Mouse (Mus musculus) megakaryocyte progenitor cell, adult 5-6 weeks (primary cell): ENCODE measurements around the gene Ttc16. TPM values are rescaled to one million over a fixed set of nuclear protein-coding genes. Genes with fewer than 3 reads are reported as not detected.

Experiments used
- ATAC-seq: replicated peaks from 2 replicates; pipeline ENCODE4 v1.8.0; 2016; ENCODE audit warnings: mild to moderate bottlenecking, moderate TSS enrichment, inconsistent platforms; ENCODE audit not compliant: poor library complexity
- total RNA-seq, 2 experiments: library from RNA; stranded (forward) in 1 of 2; stranded (reverse) in 1 of 2; fragments of 157-497, 149-512 nt in 1 of 2; fragments of 200-1000 nt in 1 of 2; gene quantifications; 2 replicates each; pipeline versions ENCODE4 v1.2.3 to v1.2.4; 2015 to 2017

Ttc16 gene
- total RNA-seq (2015) = 0.12 TPM in 1 of 2 replicates, not detected in the other
- total RNA-seq (2017) = 0.41 TPM in 1 of 2 replicates, not detected in the other

- ATAC-seq = peak; percentile 94
Observed at GRCm38 (mm10) chr2:32775359-32776074, at the start of gene Ttc16, which contains the start of gene Ptrh1. Ttc16 (minus strand) TSS chr2:32775633. Ptrh1 (plus strand) TSS chr2:32775786.

DNA sequence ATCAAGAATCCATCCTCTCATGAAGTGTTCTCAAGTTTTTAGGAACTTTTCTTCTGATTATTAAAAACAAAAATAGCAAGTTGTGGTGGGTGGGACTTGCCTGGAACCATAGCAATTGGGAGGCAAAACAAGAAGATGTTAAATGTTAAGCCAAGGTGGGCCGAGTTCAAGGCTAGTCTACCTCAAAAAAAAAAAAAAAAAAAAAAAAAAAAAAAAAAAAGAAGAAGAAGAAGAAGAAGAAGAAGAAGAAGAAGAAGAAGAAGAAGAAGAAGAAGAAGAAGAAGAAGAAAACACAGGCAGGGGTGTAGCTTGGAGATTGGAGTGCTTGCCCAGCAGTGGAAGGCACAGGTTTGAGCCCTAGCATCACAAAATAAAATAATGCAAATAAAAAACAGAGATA lies 49.3 kb upstream of the Ttc16 start:
- no peak for ATAC-seq

- no peak for ATAC-seq
Observed at GRCm38 (mm10) chr2:32824181-32824580, 48.7 kb upstream of the Ttc16 start.

GRCm38 (mm10) chr2:32823579-32824154 lies 48.2 kb upstream of the Ttc16 start:
- no peak for ATAC-seq

DNA sequence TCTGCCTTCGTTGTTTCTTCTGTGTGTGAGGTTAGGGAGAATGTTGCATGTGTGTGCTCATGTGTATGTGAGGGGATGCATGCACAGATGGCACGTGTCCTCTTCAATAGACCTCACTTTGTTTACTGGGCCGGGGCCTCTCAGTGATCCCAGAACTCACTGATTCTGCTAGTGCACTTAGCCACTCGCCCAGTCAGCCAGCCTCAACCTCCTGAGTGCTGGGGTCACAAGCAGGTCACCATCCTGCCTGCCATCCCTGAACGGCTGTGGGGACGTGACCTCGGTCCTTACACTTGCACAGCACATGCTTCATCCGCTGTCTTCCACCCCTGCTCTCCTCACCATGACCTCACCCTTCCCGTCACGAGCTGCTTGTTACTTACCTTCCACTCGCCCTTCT lies 47.7 kb upstream of the Ttc16 start:
- no peak for ATAC-seq

- no peak for ATAC-seq
Observed at GRCm38 (mm10) chr2:32822643-32823042, 47.2 kb upstream of the Ttc16 start.

DNA sequence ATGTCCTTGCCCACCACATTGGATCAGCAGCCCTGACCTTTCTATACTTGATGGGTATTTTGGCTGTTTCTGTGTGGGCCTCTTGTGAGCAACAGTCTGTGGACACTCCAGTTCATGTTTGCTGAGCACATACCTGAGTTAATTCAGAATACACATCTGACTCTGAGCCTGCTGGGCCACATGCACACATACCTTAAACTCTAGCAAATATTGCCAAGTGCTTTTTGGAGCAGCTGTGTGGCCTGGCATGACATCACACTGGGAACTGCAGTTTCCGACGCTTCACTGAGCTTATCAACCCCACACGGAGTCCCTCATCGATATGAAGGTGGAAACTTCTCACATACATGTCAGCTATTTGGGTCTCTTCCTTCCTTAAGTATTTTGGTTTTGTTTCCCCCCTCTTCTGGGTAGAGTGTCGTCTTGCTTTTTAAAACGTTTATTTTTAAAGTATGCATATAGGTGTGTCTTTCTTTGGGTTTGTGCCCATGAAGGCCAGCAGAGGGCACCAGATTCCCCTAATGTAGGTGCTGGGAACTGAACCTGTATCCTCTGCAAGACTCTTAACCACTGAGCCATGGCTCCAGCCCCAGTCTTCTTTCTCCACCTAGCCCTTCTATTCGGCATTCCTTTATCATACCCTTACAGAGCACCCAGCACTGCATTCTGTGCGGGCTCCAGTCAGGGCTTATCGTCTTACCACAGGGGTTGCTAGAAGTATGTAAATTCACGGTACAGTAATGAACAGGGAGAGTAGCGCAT lies 45.8 kb upstream of the Ttc16 start:
- ATAC-seq = peak; percentile 89

DNA sequence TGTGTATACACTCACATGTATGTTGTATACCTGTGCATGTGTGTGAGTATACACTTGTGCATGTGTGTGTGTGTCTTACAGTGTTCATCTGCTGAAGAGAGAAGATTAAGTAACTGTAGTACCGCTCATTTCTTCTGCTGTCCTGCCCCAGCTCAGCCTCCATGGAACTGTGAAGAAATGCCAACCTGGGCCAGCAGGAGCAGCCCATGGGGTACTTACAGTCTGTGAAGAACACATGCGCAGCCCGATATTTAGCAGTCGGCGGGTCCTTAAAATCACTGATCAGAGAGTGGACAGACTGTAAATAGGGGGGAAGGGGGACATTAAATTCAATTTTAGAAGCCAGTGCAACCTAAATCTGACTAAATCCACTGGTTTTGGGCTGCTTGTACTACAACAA lies 42.8 kb upstream of the Ttc16 start:
- ATAC-seq = no peak

DNA sequence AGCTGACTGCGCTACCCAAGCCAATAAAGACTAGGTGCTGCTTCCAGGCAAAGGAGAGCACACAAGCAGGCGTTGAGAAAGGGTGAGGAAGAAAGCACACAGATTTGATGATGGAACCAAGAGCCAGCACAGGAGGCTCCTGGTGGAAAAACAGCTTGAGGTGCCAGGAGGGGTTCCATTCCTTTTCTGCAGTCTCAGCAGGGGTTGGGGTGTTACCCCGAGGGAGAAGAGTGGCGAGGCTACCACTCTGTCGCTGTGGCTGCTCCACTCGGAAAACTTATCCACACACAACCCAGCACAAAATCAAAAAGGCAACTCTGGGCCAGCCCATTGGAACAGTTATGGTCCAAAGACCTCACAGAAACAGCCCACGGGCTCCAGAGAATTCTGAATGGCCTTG lies 42.2 kb upstream of the Ttc16 start:
- ATAC-seq = no peak

GRCm38 (mm10) chr2:32816946-32817581 lies 41.6 kb upstream of the Ttc16 start:
- ATAC-seq = no peak

DNA sequence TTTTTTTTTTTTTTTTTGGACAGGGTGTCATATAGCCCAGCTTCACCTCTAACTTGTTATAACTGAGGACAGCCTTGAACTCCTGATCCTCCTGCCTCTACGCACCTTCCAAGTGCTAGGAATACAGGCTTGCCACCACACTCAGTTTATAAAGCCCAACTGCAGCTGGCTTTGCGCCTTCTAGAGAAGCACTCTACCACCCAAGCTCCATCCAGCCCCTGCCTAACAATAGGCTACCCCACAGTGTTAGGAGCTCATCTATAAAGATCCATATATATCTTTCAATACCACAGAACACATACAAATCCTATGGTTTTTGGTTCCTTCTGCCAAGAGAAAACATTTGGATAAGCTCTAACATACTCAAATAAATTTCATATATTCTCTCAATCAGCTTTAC lies 41.1 kb upstream of the Ttc16 start:
- no peak for ATAC-seq

DNA sequence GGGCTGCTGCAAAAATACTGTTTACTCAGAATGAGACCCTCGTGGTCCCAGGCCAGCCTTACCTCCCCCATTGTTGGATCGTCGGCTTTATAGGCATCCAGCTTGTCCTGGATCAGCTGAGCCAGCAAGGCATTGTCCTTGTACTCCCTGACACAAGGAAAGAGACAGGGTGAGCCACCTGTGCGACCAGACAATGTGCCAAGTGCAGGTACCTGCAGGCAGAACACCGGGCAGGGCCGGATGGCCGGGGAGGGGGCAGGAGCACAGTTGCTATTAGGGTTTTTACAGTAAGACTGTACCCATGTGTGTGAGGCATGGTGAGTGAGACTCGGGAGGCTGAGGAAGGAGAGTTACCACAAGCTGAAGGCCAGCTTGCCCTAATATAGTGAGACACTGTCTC lies 36.5 kb upstream of the Ttc16 start:
- no peak for ATAC-seq

DNA sequence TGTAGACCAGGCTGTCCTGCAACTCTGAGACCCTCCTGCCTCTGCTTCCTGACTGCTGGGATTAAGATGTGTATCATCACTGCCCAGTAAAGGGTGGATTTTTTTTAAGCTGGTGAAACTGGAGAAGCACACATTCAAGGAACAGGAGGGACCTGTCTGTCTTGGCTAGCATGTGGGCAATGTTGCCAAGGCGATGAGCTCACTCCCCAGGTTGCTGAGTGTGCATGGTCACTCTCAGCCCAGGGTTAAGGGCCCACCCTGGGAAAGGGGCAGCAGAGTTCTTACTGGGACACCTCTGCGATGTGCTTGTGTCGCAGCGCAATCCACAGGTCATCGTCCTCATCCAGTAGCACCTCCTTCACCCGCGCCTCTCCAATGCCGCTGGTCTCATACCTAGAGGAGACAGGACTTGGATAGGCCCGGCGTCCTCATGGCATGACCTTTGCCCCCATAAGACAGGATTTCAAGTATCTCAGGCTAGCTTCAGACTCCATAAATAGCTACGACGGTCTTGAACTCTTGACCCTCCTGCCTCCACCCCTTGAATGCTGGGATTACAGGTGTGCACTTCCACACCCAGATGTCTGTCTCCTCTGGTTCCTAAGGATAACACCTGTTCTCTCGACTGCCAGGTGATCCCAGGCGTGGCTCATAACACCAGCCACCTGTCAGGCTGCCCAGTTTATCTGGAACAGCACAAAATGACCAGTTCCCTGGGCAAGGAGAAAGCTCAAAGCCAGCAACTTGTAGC lies 33.6 kb upstream of the Ttc16 start:
- ATAC-seq = no peak

GRCm38 (mm10) chr2:32798251-32798962 lies 23.0 kb upstream of the Ttc16 start:
- ATAC-seq = no peak

- ATAC-seq = no peak
Observed at GRCm38 (mm10) chr2:32795748-32796418, 20.4 kb upstream of the Ttc16 start.

GRCm38 (mm10) chr2:32791297-32791696 lies 15.9 kb upstream of the Ttc16 start:
- ATAC-seq = no peak

GRCm38 (mm10) chr2:32788581-32788980 lies 13.1 kb upstream of the Ttc16 start:
- no peak for ATAC-seq

DNA sequence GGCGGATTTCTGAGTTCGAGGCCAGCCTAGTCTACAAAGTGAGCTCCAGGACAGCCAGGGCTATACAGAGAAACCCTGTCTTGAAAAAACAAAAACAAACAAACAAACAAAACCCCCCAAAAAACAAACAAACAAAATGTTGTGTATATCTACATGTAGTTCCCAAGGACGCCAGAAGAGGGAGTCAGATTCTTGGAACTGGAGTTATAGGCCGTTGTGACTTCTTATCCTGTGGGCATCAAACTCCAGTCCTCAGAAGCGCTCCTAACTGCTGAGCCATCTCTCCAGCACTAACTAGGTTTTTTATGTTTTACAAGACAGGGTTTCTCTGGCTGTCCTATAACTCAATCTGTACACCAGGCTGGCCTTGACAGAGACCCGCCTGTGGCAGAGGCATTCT lies 11.7 kb upstream of the Ttc16 start:
- ATAC-seq = peak; percentile 48; the same call in 1 of the 2 replicates

DNA sequence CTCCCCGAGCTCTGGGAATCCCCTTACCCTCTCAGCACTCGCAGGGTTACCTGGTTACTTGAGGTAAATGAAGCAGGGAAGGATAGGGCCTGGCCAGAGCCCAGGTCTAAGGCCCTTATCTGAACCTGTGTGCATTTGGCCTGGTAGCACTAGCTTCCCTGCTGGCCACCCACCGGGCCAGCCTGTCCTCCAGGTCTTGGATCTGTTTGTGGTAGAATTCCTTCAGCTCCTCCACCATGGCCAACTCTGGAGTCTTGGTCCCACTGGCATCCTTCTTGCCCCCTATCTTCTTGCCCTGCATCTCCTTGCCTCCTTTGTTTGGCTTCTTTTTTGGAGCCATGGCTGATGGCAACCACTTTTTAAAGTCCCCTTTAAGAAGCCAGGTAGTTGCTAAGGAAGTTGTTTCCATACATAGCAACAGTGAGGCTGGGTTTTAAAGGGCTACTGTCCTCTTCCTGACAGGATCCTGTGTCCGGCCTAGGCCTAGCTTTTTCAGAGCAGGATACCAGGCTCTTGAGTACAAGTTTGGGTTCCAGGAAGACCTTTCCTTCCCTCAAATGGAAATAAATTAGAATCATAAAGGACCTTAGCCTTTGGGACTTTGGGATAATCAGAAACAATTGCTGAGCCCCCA lies 8.7 kb upstream of the Ttc16 start, which contains the start of gene Cfap157:
TSS of gene Cfap157 (minus strand) at position 381 of the 634 bp plus-strand sequence.
- ATAC-seq = no peak
